9 mouse cellular contexts compared by ENCODE assay signal in genomic region chr9:114498218-114498617, GRCm38 (mm10). TPM values are rescaled to one million over a fixed set of nuclear protein-coding genes. Genes with fewer than 3 reads are reported as not detected.
DNase-seq lines count a peak whose midpoint lies in the region; ATAC-seq lines count a peak whose summit lies in the region.
"Had no signal": no experiment of that assay in that cellular context is flagged by ENCODE, and none has a peak within 500 bp of the region (broad histone marks: within the 10 kb centered on the region; RNA-seq: fewer than 3 reads in every experiment).

No protein-coding gene starts in this region.

- WGBS in embryonic facial prominence, embryonic 11.5 days, result 8% methylated on average over 11 of the region's 11 CpGs
- WGBS in heart, embryonic 13.5 days, result 6% methylated on average over 11 of the region's 11 CpGs
- 3% methylated on average over 11 of the region's 11 CpGs for WGBS in liver, embryonic 12.5 days (ENCODE audit: insufficient replicate concordance)
- 9% methylated on average over 11 of the region's 11 CpGs for WGBS in neural tube, embryonic 15.5 days

- peak; percentile 84 for DNase-seq in A20 (ENCODE audit: low read depth, low spot score)
- DNase-seq in adrenal gland, adult 8-10 months, result peak; percentile 45
- DNase-seq in embryonic facial prominence, embryonic 11.5 days (ENCODE audit: low spot score), result peak; percentile 93
- peak; percentile 96 for DNase-seq in kidney, postnatal 10 days
- peak; percentile 70 to 79 for DNase-seq in thymus, adult 18-20 months

- H3K9me3 ChIP-seq in embryonic facial prominence, embryonic 11.5 days (replicated peaks; ENCODE audit: control insufficient read depth, low read length), result no peaks in the 10 kb centered on the region
- H3K9me3 ChIP-seq in heart, embryonic 13.5 days, result no peaks in the 10 kb centered on the region
- no peaks in the 10 kb centered on the region for H3K9me3 ChIP-seq in liver, embryonic 12.5 days (replicated peaks)
- H3K9me3 ChIP-seq in neural tube, embryonic 15.5 days (replicated peaks), result no peaks in the 10 kb centered on the region

- H3K27me3 ChIP-seq in embryonic facial prominence, embryonic 11.5 days (ENCODE audit: control insufficient read depth, insufficient read depth, low read length), result no peaks in the 10 kb centered on the region
- peaks cover 15% of the 10 kb centered on the region for H3K27me3 ChIP-seq in heart, embryonic 13.5 days (replicated peaks)
- H3K27me3 ChIP-seq in liver, embryonic 12.5 days (replicated peaks), result peaks cover 18% of the 10 kb centered on the region
- H3K27me3 ChIP-seq in neural tube, embryonic 15.5 days (replicated peaks), result 0 out of 2 replicates have a peak, but pooled peaks cover 8% of the 10 kb centered on the region

- no peak overlapping the region for H3K9ac ChIP-seq in embryonic facial prominence, embryonic 11.5 days (replicated peaks; ENCODE audit: low read length)
- H3K9ac ChIP-seq in heart, embryonic 13.5 days, result no peak overlapping the region
- no peak overlapping the region for H3K9ac ChIP-seq in liver, embryonic 12.5 days
- H3K9ac ChIP-seq in neural tube, embryonic 15.5 days (replicated peaks), result no peak overlapping the region

- H3K36me3 ChIP-seq in embryonic facial prominence, embryonic 11.5 days (replicated peaks; ENCODE audit: control insufficient read depth, insufficient read depth, low read depth, low read length), result no peaks in the 10 kb centered on the region
- no peaks in the 10 kb centered on the region for H3K36me3 ChIP-seq in heart, embryonic 13.5 days
- H3K36me3 ChIP-seq in liver, embryonic 12.5 days, result no peaks in the 10 kb centered on the region
- no peaks in the 10 kb centered on the region for H3K36me3 ChIP-seq in neural tube, embryonic 15.5 days

- H3K4me3 ChIP-seq in embryonic facial prominence, embryonic 11.5 days (ENCODE audit: low read depth, low read length), result no peak overlapping the region
- no peak overlapping the region for H3K4me3 ChIP-seq in heart, embryonic 13.5 days
- H3K4me3 ChIP-seq in liver, embryonic 12.5 days, result no peak overlapping the region
- H3K4me3 ChIP-seq in neural tube, embryonic 15.5 days (replicated peaks), result no peak overlapping the region

- H3K27ac ChIP-seq in embryonic facial prominence, embryonic 11.5 days (replicated peaks; ENCODE audit: low read depth, low read length), result no peak overlapping the region
- no peak overlapping the region for H3K27ac ChIP-seq in heart, embryonic 13.5 days (replicated peaks)
- H3K27ac ChIP-seq in liver, embryonic 12.5 days, result no peak overlapping the region
- no peak overlapping the region for H3K27ac ChIP-seq in neural tube, embryonic 15.5 days (replicated peaks)

- no peaks in the 10 kb centered on the region for H3K4me1 ChIP-seq in embryonic facial prominence, embryonic 11.5 days (ENCODE audit: control insufficient read depth, insufficient read depth, low read length)
- H3K4me1 ChIP-seq in heart, embryonic 13.5 days, result 0 out of 2 replicates have a peak, but pooled peaks cover 8% of the 10 kb centered on the region
- H3K4me1 ChIP-seq in liver, embryonic 12.5 days, result peaks cover 33% of the 10 kb centered on the region
- H3K4me1 ChIP-seq in neural tube, embryonic 15.5 days, result peaks cover 3% of the 10 kb centered on the region

- H3K4me2 ChIP-seq in embryonic facial prominence, embryonic 11.5 days (ENCODE audit: low read depth, low read length), result no peak overlapping the region
- H3K4me2 ChIP-seq in heart, embryonic 13.5 days, result peak overlapping the region; percentile 58
- peak overlapping the region; percentile 24; the same call in 1 of the 2 replicates for H3K4me2 ChIP-seq in liver, embryonic 12.5 days
- peak overlapping the region; percentile 37 for H3K4me2 ChIP-seq in neural tube, embryonic 15.5 days

- peak; percentile 71; the same call in 1 of the 2 replicates for ATAC-seq in embryonic facial prominence, embryonic 11.5 days (replicated peaks; ENCODE audit: insufficient number of reproducible peaks, low FRiP score, low TSS enrichment, low read depth)
- ATAC-seq in heart, embryonic 13.5 days (ENCODE audit: extremely low read depth, insufficient number of reproducible peaks, low FRiP score, low TSS enrichment), result no peak
- ATAC-seq in liver, embryonic 12.5 days, result 0 out of 2 replicates have a peak, but pooled peaks have one; percentile 48
- no peak; the same call in 1 of the 2 replicates for ATAC-seq in neural tube, embryonic 15.5 days (ENCODE audit: low FRiP score)

RNA-seq across cellular contexts. Expression of gene Ccr4, which starts 6.5 kb away (rescaled TPM):
- not detected for total RNA-seq in adrenal gland, adult 8-10 months (2022)
- not detected in 2 replicates for polyA plus RNA-seq in embryonic facial prominence, embryonic 11.5 days (2014; fragmentation: Nextera tagmentation; extraction: Ambion mirVana)
- polyA plus RNA-seq in heart, embryonic 13.5 days (2015; fragmentation: Nextera tagmentation; extraction: Ambion mirVana), result not detected in 2 replicates
- not detected in 2 replicates for polyA plus RNA-seq in liver, embryonic 12.5 days (2016; fragmentation: Nextera tagmentation; extraction: Ambion mirVana)
- polyA plus RNA-seq in neural tube, embryonic 15.5 days (2015; fragmentation: Nextera tagmentation; extraction: Ambion mirVana), result 0.84 TPM in 1 of 2 replicates, not detected in the other

RNA-seq across cellular contexts. Expression of gene C130032M10Rik, which starts 17.3 kb away (rescaled TPM):
- under 1 TPM in 1 of 4 experiments, not detected in 3; 0.43 TPM for total RNA-seq in adrenal gland, adult 8-10 months (2022)
- polyA plus RNA-seq in embryonic facial prominence, embryonic 11.5 days (2014; fragmentation: Nextera tagmentation; extraction: Ambion mirVana), result not detected in 2 replicates
- polyA plus RNA-seq in heart, embryonic 13.5 days (2015; fragmentation: Nextera tagmentation; extraction: Ambion mirVana), result 0.89 and 1.0 TPM in 2 replicates
- polyA plus RNA-seq in liver, embryonic 12.5 days (2016; fragmentation: Nextera tagmentation; extraction: Ambion mirVana), result 0.18 and 0.22 TPM in 2 replicates
- polyA plus RNA-seq in neural tube, embryonic 15.5 days (2015; fragmentation: Nextera tagmentation; extraction: Ambion mirVana), result not detected in 2 replicates
- polyA plus RNA-seq: gonadal fat pad, adult 2 months had no signal

Comparison
In these comparisons a context has a peak if more than half of its experiments do, and no peak if none do; other contexts are left out.
1. DNase-seq: peak in every context shown above with its lines; median percentile 96 in kidney, postnatal 10 days; 93 in embryonic facial prominence, embryonic 11.5 days; 84 in A20; 74 in thymus, adult 18-20 months; 45 in adrenal gland, adult 8-10 months.
2. ATAC-seq: peak in embryonic facial prominence, embryonic 11.5 days (single experiment) and liver, embryonic 12.5 days (single experiment); none in heart, embryonic 13.5 days (single experiment) and neural tube, embryonic 15.5 days (single experiment).